Mouse (Mus musculus): ENCODE results near the gene Hoxb7. TPM values are rescaled to one million over a fixed set of nuclear protein-coding genes. Genes with fewer than 3 reads are reported as not detected.

Gene Hoxb7
- polyA plus RNA-seq, 1 experiment from 2014 or later, result 58.6 TPM

DNA sequence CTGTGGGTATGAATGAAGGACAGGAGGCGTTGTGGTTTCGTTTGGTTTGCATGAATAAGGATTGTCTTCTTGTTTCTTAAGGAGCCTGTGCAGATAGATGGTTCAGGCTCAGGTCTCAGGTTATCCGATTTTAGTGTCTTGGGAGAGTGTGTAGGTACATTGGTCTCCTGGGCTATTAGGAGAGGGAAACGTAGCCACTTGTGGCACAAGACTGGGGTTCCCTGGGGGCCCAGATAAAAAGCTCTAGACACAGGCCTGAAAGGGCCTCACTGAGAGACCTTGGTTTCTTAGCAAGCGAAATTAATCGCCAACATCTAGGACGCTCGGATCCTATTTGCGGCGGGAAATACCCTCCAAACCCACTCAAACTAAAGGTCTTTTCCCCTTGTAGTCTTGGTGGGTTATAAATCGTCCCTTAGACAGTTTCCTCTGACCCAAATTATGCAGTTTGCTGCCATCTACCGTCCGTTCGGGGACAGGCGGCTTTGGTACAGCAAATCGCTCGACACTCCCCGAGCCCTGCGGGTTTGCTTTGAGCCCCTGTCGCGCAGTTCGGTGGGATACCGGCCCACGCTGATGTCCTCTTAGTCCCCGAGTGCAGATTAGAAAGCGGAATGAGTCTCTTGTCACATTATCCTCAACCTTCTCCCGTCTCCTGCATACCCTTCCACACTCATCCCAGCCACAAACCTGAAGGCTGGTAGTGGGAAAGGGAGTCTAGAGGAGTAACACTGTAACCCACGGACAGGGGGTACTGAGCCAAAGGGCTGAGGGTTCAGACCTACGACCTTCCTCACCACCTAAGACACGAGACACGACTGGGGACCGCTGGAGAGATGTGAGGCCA, 8.0 kb downstream of the Hoxb7 start:
- Histone ChIP-seq H3K9ac (ENCODE audit: low read depth, low read length) (peak overlapping the region; percentile 99), H3K9me3 (ENCODE audit: control insufficient read depth, low read length) (no peaks in the 10 kb centered on the region)

DNA sequence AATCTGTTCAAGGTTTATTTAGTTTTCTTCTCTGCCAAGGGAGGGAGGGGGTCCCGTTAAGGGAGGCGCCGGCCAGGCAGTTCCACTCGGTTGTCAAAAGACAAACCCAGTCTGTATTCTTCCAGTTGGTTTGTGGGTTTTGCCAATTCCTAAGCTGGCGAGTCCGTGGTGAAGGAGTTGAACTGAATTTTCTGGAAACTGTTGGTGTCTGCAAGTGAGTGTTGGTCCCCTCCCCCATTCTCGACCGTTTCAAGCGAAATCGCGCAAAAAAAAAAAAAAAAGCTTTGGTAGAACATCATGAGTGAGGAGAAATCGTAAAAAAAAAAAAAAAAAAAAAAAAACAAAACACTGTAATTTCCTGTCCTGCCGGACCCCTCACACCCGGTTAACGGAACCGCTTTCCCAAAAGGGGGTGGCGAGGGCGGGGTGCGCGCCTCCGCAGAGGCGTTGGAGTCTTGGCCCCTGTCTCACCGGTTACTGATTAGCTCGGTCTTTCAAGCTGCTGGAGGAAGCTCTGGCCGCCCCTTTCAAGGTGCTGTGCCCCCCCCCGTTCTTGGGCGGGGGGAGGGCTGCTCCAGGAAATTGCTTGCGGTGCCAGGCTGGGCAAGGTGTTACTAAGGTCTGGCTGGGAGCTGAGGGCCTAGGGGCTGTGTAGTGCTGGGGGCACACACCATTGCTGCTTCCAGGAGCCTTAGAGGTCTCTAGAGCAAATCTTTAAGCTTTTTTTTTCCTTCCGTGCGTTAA, 8.8 kb downstream of the Hoxb7 start:
- H3K4me2 ChIP-seq (replicated peaks; ENCODE audit: low read depth, low read length), result peak overlapping the region; percentile 95
- WGBS, result under 1% methylated on average over 30 of the region's 30 CpGs
- peak overlapping the region; percentile 99 for H3K9ac ChIP-seq (ENCODE audit: low read depth, low read length)
- H3K9me3 ChIP-seq (ENCODE audit: control insufficient read depth, low read length), result no peaks in the 10 kb centered on the region
- peak overlapping the region; percentile 53 for H3K4me3 ChIP-seq (ENCODE audit: low read length)
- H3K36me3 ChIP-seq (ENCODE audit: control insufficient read depth, insufficient read depth, low read length), result no peaks in the 10 kb centered on the region
- peaks cover 39% of the 10 kb centered on the region for H3K4me1 ChIP-seq (ENCODE audit: control insufficient read depth, insufficient read depth, low read length)
- peak overlapping the region; percentile 100 for H3K27ac ChIP-seq (ENCODE audit: low read depth, low read length)
- ATAC-seq (ENCODE audit: low FRiP score, low TSS enrichment), result 0 out of 2 replicates have a peak, but pooled peaks have one; percentile 13
- H3K27me3 ChIP-seq (ENCODE audit: control insufficient read depth, insufficient read depth, low read length), result no peaks in the 10 kb centered on the region

More for the DNA sequence above, 8.0 kb downstream of the Hoxb7 start:
- under 1% methylated on average over 32 of the region's 32 CpGs for WGBS
- ATAC-seq (ENCODE audit: low FRiP score, low TSS enrichment), result no peak
- no peaks in the 10 kb centered on the region for H3K27me3 ChIP-seq (ENCODE audit: control insufficient read depth, insufficient read depth, low read length)
- H3K27ac ChIP-seq (ENCODE audit: low read depth, low read length), result peak overlapping the region; percentile 100
- peak overlapping the region; percentile 53 for H3K4me3 ChIP-seq (ENCODE audit: low read length)
- H3K4me2 ChIP-seq (replicated peaks; ENCODE audit: low read depth, low read length), result peak overlapping the region; percentile 95
- peaks cover 40% of the 10 kb centered on the region for H3K4me1 ChIP-seq (ENCODE audit: control insufficient read depth, insufficient read depth, low read length)
- H3K36me3 ChIP-seq (ENCODE audit: control insufficient read depth, insufficient read depth, low read length), result no peaks in the 10 kb centered on the region

DNA sequence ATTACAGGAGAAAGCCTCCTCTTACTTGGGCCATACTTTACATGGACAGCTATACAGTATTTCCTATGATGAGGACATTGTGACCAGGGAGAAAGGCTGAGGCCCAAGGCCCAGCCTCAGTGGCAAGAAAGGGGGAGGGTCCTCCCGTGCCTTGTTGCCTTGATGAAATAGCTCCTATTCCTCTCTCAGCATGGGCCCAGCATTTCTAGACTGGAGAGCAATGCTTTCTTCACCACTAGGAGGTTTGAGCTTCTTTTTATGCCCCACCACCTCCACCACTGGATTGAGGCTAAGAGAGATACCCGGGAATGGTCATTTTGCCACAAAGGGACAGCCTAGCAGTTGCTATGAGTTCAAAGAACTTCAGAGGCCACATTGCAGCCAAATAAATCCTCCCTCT, 10.6 kb downstream of the Hoxb7 start:
- Histone ChIP-seq H3K9me3 (ENCODE audit: control insufficient read depth, low read length) (no peaks in the 10 kb centered on the region), H3K27ac (ENCODE audit: low read depth, low read length) (peak overlapping the region; percentile 100), H3K9ac (ENCODE audit: low read depth, low read length) (peak overlapping the region; percentile 99), H3K4me3 (ENCODE audit: low read length) (peak overlapping the region; percentile 53), H3K36me3 (ENCODE audit: control insufficient read depth, insufficient read depth, low read length) (peaks cover 16% of the 10 kb centered on the region), H3K27me3 (ENCODE audit: control insufficient read depth, insufficient read depth, low read length) (no peaks in the 10 kb centered on the region), H3K4me2 (replicated peaks; ENCODE audit: low read depth, low read length) (peak overlapping the region; percentile 95), H3K4me1 (ENCODE audit: control insufficient read depth, insufficient read depth, low read length) (peaks cover 38% of the 10 kb centered on the region)
- 7% methylated on average over 2 of the region's 2 CpGs for WGBS
- ATAC-seq (ENCODE audit: low FRiP score, low TSS enrichment), result no peak

DNA sequence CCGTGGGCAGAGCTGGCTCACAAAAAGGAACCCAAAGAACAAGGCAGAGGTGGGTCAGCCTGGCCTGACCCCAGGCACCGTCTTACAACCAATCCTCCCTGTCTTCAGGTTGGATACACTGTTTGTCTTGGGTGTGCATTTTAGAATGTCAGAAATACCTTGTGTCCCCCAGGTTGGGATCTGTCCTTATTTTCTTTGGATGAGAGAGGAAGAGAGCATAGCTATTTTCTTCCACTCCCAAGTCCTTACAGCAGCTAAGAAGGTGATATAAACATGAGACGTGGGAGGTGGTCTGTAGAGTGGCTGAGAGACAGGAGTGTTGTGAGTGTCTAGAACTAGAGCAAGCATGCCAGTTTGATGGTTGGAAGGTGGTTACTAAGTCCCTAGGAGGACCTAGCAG, 11.0 kb downstream of the Hoxb7 start:
- H3K4me1 ChIP-seq (ENCODE audit: control insufficient read depth, insufficient read depth, low read length), result peaks cover 40% of the 10 kb centered on the region
- peak overlapping the region; percentile 53 for H3K4me3 ChIP-seq (ENCODE audit: low read length)
- ATAC-seq (ENCODE audit: low FRiP score, low TSS enrichment), result no peak
- peak overlapping the region; percentile 100 for H3K27ac ChIP-seq (ENCODE audit: low read depth, low read length)
- no peaks in the 10 kb centered on the region for H3K9me3 ChIP-seq (ENCODE audit: control insufficient read depth, low read length)
- H3K9ac ChIP-seq (ENCODE audit: low read depth, low read length), result peak overlapping the region; percentile 99
- H3K36me3 ChIP-seq (ENCODE audit: control insufficient read depth, insufficient read depth, low read length), result peaks cover 21% of the 10 kb centered on the region
- H3K4me2 ChIP-seq (replicated peaks; ENCODE audit: low read depth, low read length), result peak overlapping the region; percentile 95
- H3K27me3 ChIP-seq (ENCODE audit: control insufficient read depth, insufficient read depth, low read length), result no peaks in the 10 kb centered on the region
- 14% methylated on average over 3 of the region's 3 CpGs for WGBS

GRCm38 (mm10) chr11:96297968-96298635, 11.7 kb downstream of the Hoxb7 start:
- H3K9ac ChIP-seq (ENCODE audit: low read depth, low read length), result peak overlapping the region; percentile 99
- WGBS, result 8% methylated on average over 11 of the region's 11 CpGs
- ATAC-seq (ENCODE audit: low FRiP score, low TSS enrichment), result no peak
- H3K36me3 ChIP-seq (ENCODE audit: control insufficient read depth, insufficient read depth, low read length), result peaks cover 24% of the 10 kb centered on the region
- H3K4me2 ChIP-seq (replicated peaks; ENCODE audit: low read depth, low read length), result peak overlapping the region; percentile 95
- peak overlapping the region; percentile 100 for H3K27ac ChIP-seq (ENCODE audit: low read depth, low read length)
- peaks cover 40% of the 10 kb centered on the region for H3K4me1 ChIP-seq (ENCODE audit: control insufficient read depth, insufficient read depth, low read length)
- H3K27me3 ChIP-seq (ENCODE audit: control insufficient read depth, insufficient read depth, low read length), result no peaks in the 10 kb centered on the region
- peak overlapping the region; percentile 53 for H3K4me3 ChIP-seq (ENCODE audit: low read length)
- H3K9me3 ChIP-seq (ENCODE audit: control insufficient read depth, low read length), result no peaks in the 10 kb centered on the region

GRCm38 (mm10) chr11:96298895-96299667, 12.7 kb downstream of the Hoxb7 start:
- Histone ChIP-seq H3K9me3 (ENCODE audit: control insufficient read depth, low read length) (no peaks in the 10 kb centered on the region), H3K27me3 (ENCODE audit: control insufficient read depth, insufficient read depth, low read length) (no peaks in the 10 kb centered on the region), H3K4me1 (ENCODE audit: control insufficient read depth, insufficient read depth, low read length) (peaks cover 46% of the 10 kb centered on the region), H3K4me2 (replicated peaks; ENCODE audit: low read depth, low read length) (peak overlapping the region; percentile 95), H3K9ac (ENCODE audit: low read depth, low read length) (peak overlapping the region; percentile 99), H3K36me3 (ENCODE audit: control insufficient read depth, insufficient read depth, low read length) (peaks cover 26% of the 10 kb centered on the region), H3K27ac (ENCODE audit: low read depth, low read length) (peak overlapping the region; percentile 100), H3K4me3 (ENCODE audit: low read length) (peak overlapping the region; percentile 53)
- WGBS, result under 1% methylated on average over 66 of the region's 66 CpGs
- 0 out of 2 replicates have a peak, but pooled peaks have one; percentile 14 for ATAC-seq (ENCODE audit: low FRiP score, low TSS enrichment)

- Histone ChIP-seq H3K36me3 (ENCODE audit: control insufficient read depth, insufficient read depth, low read length) (peaks cover 27% of the 10 kb centered on the region), H3K4me1 (ENCODE audit: control insufficient read depth, insufficient read depth, low read length) (peaks cover 53% of the 10 kb centered on the region), H3K27ac (ENCODE audit: low read depth, low read length) (peak overlapping the region; percentile 100), H3K4me3 (ENCODE audit: low read length) (peak overlapping the region; percentile 53), H3K9me3 (ENCODE audit: control insufficient read depth, low read length) (no peaks in the 10 kb centered on the region), H3K4me2 (replicated peaks; ENCODE audit: low read depth, low read length) (peak overlapping the region; percentile 95), H3K9ac (ENCODE audit: low read depth, low read length) (peak overlapping the region; percentile 99), H3K27me3 (ENCODE audit: control insufficient read depth, insufficient read depth, low read length) (no peaks in the 10 kb centered on the region)
- no peak for ATAC-seq (ENCODE audit: low FRiP score, low TSS enrichment)
- 8% methylated on average over 9 of the region's 9 CpGs for WGBS
Measured at GRCm38 (mm10) chr11:96299781-96300180, 13.4 kb downstream of the Hoxb7 start.

GRCm38 (mm10) chr11:96300354-96301063, 14.1 kb downstream of the Hoxb7 start:
- Histone ChIP-seq H3K4me1 (ENCODE audit: control insufficient read depth, insufficient read depth, low read length) (peaks cover 58% of the 10 kb centered on the region), H3K27ac (ENCODE audit: low read depth, low read length) (peak overlapping the region; percentile 100), H3K36me3 (ENCODE audit: control insufficient read depth, insufficient read depth, low read length) (peaks cover 34% of the 10 kb centered on the region), H3K27me3 (ENCODE audit: control insufficient read depth, insufficient read depth, low read length) (no peaks in the 10 kb centered on the region), H3K4me2 (replicated peaks; ENCODE audit: low read depth, low read length) (peak overlapping the region; percentile 95), H3K9me3 (ENCODE audit: control insufficient read depth, low read length) (no peaks in the 10 kb centered on the region), H3K4me3 (ENCODE audit: low read length) (peak overlapping the region; percentile 53), H3K9ac (ENCODE audit: low read depth, low read length) (peak overlapping the region; percentile 99)
- 7% methylated on average over 34 of the region's 35 CpGs for WGBS
- no peak for ATAC-seq (ENCODE audit: low FRiP score, low TSS enrichment)

All from kidney, embryonic 14.5 days (tissue).